Mouse (Mus musculus): ENCODE data around the gene Setd1a.

Setd1a gene

DNA sequence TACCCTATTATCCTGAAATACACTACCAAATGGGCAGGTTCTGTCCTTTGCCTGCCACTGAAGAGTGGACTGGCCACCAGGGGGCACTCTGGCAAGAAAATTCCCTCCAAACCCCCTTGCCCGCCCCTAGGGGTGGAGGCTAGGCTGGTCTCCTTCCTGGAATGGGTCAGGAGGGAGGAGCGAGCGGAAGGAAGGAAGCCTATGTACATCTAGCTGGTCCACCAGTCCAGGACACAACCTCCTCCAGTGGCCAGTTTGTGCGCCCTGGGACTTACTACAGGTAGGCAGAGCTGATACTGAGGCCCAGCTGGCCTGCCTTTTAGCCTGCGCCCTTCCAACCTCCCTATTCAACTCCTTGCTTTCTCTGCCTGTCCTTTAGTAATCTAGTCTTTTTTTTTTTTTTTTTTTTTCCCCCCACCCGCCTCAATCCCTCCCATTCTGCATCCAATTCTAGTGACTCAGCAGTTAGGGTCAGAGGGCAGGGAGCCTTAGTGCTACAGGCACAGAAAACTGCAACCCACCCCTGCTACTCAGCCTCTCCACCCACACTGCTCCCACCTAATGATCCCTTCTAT is 24.1 kb downstream of the Setd1a start, which contains the start of gene Hsd3b7:
TSS of gene Hsd3b7 (plus strand) at position 170 of the 575 bp plus-strand sequence.
- DNase-seq (ENCODE audit: low spot score): peak; percentile 89

DNA sequence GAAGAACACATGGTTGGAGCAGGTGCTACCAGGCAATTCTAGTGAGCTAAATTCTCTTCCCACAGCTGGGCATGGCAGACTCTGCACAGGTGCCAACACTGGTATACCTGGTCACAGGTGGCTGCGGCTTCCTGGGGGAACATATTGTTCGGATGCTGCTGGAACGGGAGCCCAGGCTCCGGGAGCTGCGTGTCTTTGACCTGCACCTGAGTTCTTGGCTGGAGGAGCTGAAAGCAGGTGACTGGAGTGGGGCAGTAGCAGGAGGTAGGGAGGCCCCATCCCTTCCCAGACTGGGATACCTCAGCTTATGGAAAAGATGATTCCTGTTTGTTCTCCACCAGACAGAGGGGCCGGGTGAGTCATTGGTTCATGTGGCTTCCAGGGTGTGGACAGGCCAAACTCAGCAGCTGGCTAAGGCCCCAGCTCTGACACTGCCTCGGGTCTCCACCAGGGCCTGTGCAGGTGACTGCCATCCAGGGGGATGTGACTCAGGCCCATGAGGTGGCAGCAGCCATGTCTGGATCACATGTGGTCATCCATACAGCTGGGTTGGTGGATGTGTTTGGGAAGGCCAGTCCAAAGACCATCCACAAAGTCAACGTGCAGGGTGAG is 24.6 kb downstream of the Setd1a start:
- peak; percentile 73 for DNase-seq (ENCODE audit: low spot score)

DNA sequence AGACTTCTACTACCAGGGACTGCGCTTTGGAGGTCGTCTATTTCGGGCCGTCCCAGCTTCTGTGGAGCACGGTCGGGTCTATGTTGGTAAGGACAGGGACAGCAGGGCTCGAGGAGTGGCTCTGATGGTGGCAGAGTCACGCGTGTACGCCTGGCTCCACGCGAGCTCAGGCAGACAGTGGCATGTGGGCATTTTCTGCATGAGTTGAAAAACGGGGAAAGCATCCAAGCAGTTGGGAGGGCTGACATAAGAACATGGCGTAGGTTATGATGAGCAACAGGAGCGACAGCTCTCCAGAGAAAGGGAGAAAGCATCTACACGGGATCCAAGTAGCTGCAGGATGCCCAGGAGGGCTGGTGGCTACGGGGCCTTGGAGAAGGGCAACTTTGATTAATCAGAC is 25.8 kb downstream of the Setd1a start:
- DNase-seq (ENCODE audit: low spot score): no peak

DNA sequence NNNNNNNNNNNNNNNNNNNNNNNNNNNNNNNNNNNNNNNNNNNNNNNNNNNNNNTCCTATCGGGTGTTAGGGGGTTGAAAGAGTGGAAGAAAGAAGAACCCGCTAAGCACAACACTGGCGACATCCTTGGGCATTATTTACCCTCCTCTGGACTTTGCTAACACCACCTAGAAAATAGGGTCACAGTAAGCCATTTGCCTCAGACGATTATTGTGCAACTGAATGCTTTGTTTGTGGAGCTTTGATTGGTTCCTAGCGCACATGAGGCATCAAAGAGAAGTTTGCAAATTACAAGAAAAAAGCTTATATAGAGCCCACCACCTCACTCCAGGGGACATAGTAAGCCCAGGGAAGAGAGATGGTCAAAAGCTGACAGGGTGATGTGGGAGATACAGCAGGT is 32.4 kb downstream of the Setd1a start:
- no peak for DNase-seq (ENCODE audit: low spot score)

DNA sequence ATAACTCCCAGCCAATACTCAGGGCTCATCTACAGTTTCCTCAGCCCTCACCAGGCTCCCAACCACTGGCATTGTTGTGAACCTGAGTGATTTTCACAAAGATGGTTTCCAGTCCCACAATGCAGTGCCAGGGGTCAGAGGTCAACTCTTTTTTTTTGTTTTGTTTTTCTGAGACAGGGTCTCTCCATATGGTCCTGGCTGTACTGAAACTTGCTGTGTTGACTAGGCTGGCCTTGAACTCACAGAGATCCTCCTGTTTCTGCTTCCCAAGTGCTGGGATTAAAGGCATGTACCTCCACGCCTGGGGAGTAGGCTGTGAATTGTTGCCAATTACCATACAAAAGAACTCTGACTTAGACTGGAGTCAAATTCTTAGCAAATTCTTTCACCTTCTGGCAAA is 33.4 kb downstream of the Setd1a start:
- no peak for DNase-seq (ENCODE audit: low spot score)

DNA sequence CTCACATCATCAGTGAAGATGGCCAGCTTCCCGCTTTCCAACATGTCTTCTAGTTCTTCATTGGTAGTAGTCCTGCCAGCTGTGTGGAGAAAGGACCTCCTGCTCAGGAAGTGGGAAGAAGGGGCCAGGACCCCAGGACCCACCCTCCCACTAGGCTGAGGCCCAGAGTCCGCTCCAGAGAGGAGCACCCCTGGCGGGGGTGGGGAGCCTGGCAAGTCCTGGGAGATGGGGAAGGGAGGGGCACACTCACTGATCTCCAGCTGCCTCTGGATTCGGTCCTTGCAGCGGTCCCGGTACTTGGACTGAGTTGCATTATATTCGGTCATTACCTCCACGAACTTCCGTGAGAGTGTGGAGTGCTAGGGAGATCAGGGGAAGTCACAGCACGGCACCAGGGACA is 34.2 kb downstream of the Setd1a start:
- DNase-seq (ENCODE audit: low spot score): no peak

DNA sequence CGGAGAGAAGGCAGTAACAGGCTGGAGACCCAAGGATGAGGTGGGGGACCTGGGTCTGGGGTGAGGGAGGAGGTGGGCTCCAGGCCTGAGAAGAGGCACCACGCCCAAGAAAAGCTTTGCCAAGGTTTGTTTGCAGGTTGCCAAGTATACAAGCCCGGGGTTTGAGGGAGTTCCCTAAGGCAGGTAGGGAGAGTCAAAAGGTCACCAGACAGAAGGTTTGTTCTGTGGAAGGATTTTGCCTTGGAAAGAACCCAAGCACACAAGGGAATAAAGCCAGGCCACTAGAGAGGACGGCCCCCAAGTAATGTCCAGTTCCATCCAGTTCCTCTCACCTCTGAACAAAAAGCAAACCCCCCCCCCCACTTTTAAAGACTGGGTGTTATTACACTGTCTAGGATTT is 34.8 kb downstream of the Setd1a start:
- no peak for DNase-seq (ENCODE audit: low spot score)

DNA sequence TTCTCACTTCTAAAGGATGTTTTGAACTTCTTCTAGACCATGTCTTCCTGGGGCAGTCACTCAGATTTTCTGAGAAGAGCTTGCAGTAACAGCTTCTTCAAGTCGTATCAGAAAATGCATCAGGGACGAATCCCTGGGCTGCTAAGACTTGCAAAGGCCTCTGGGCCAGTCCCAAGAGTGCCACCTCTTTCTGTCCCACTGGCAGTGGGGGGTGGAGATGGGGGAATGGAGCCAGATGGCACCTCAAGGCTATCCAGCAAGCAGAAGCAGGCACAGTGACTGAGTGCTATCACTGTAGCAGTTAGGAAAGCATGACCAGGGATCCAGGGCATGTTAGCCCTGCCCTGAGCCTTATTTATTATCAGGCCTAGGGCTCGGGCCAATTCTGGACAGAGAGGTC is 35.8 kb downstream of the Setd1a start:
- no peak for DNase-seq (ENCODE audit: low spot score)

DNA sequence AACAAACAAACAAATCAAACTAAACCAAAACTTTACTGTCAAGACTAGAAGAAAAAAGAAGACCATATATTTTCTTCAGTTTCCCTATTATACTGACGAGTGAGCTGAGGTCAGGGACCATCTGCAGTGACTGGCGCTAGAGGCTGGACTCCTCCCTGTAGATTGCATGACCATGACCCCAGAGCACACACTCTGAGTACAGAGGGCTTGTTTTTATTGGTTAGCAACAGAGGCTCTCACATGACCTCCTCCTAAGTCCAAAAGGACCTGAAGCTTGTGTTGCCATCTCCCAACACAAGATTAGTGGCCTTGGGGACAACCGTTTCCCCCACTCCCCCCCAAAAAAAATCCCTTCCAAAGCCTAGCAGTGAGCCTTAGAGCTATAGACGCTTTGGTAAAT is 37.4 kb downstream of the Setd1a start:
- DNase-seq (ENCODE audit: low spot score): no peak

DNA sequence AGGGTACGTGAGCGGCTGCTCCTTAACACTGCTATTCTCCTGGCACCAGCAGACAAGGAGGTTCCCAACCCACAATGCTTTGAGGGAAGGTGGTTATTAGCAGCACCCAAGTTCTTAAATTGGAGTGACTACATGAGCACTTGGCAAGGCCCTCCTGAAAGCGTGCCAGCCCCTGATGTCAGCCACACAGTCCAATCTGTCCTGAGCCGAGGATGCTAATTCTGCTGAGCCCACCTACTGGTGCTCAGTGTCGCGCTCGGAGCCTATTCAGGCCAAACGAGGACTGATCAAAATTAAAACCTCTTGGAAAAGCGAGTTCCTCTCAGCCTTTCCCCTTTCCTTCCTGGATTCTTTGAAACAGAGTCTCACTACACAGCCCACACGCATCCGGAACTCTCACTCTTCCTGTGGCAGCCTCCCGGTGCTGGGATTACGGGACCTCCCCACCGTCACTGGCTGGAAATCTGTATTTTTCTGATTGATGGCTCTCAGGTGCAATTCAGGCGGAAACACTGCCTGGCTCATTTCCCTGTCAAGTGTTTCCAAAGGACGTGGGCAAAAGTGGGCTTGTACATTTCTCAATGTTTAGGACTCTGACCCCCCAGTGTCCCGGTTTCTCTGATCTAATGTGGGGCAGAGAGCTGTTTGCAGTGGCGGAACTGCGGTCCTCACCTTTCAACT is 37.9 kb downstream of the Setd1a start:
- no peak for DNase-seq (ENCODE audit: low spot score)

DNA sequence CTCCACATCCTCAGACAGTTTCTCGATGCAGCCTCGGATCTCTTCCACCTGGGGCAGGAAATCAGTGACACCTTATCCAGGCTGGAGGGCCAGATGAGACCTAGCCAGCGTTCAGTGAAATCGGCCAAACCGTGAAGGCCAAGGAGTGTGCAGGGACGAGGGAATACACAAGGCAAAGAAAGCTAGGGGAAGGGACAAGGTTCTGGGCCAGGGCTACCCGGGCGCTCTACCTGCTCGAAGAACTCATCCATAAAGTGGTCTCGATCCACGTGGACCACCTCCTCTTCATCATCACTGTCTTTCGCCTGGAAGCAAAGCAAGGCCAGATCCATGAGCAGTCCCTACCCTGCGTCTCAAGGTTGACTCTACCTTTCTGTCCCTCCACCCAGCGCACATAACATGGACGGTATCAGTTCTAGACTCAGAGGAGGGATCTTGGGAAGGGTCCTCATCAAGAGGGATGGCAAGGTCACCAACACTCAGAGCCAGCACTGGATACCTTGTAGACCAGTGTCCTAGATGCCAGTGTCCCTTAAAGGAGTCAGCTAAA is 38.7 kb downstream of the Setd1a start:
- no peak for DNase-seq (ENCODE audit: low spot score)

DNA sequence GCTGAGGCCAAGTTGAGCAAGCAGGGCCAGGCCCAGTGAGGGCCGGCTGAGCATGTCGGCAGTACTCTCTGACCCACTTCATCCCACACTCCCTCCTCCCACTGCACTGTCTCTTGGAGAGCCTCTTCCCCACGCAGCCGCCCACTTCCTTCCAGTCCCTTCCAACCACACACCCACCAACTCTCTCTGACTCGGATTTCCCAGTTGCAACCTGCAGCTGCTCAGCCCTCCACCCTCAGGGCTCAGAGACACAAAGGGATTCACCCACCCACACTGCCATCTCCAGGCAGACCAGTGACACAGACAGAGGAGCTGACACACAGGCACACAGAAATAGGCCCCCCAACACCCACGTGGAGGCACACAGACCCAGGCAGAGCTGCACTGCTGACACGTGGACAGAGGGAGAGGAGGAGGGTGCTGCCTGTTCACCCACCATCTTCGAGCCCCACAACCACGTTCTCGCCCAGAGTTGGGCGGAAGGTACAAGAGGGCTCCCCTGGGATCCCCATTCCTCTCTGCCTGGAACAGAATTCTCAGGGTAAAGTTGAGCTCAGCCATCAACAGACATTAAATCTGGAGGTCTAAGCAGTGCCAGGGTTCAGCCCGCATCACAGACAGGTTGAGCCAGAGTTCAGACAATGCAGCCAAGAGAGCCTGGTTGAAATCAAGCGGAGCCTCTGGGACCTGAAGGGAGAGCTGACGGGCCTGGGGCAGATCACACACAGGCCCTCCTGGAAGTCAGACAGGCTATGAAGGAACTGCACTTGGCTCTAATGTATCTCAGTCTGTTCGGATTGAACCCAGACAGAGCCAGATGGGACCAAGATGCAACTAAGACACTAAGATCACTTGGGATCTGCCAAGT is 39.7 kb downstream of the Setd1a start:
- DNase-seq (ENCODE audit: low spot score): peak; percentile 12

DNA sequence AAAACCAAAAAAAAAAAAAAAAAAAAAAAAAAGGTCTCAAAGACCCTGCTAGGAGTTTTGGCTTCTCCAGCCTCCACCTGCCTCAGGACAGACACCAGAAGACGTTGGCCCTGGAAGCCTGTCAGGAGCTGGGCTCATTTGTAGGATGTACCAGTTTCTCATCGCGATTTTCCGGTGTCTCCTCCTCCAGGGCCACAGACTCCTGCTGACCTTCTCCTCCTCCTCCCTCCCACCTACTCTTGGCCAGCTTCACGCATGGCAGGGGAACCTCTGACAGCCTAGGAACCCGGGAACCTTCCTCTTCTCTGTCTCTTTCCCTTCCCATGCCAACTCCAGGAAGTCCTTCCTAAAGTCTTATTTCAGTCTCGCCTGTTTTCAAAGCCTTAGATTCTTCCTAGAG is 40.6 kb downstream of the Setd1a start:
- DNase-seq (ENCODE audit: low spot score): no peak

DNA sequence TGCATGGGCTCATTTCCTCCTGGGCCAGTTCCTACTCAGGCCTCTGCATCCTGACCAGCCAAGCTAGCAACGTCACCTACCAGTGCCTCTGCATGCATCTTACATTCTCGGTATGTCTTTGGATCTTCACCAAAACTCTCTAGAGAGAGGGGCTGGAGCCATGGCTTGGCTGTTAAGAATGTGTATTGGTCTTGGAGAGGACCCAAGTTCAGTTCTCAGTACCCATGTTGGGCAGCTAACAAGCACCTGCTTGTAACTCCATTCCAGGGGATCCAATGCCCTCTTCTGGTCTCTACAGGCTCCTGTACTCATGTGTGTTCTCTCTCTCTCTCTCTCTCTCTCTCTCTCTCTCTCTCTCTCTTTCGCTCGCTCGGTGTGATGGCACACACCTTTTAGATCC is 41.3 kb downstream of the Setd1a start:
- no peak for DNase-seq (ENCODE audit: low spot score)

DNA sequence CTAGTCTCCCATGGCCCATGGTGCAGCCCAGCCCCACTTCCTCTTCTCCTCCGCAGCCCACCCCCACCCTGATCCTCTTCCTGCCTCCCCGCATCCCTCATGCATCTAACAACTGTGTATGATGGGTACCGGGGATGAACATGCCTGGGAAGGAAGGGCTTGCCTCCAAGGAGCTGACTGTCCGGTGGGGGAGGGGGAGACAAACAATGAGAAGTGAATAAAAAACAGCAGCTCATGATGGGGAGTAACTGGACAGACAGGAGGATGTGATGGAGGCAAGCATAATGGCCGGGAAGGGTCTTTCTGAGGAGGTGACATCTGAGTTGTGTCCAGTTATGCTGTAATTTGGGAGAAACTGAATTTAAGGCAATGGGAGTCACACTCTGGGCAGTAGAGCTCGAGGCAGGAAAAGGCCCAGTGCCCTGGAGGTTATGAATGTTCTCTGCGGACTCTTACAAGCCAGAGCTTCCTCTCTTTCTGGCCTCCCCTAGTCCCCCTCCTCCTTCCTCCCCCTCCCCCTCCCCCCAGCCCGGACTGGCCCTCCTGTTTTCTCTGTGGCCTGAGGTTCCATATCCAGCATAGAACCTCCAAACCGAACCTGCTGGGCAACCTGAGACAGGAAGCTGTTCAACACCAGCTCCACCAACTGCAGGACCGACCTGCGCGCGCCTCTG is 44.5 kb downstream of the Setd1a start:
- no peak for DNase-seq (ENCODE audit: low spot score)

DNA sequence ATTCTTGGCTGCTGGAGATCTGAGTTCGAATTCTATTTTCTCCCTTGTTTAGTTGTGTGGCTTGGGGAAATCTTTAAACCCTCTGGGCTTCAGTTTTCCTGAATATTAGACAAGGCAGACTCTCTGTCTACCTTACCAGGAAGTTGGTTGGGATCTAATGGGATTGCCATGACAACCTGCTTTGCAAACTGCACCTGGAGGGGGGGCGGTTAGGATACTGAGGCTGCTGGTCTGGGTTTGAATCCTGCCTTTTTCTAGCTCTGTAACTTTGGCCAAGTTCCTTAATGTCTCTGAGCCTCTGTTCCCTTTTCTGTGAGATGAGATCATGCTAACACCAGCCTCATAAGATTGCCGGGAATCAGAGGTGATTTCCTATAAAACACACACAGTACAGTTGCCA is 46.0 kb downstream of the Setd1a start:
- DNase-seq (ENCODE audit: low spot score): no peak

DNA sequence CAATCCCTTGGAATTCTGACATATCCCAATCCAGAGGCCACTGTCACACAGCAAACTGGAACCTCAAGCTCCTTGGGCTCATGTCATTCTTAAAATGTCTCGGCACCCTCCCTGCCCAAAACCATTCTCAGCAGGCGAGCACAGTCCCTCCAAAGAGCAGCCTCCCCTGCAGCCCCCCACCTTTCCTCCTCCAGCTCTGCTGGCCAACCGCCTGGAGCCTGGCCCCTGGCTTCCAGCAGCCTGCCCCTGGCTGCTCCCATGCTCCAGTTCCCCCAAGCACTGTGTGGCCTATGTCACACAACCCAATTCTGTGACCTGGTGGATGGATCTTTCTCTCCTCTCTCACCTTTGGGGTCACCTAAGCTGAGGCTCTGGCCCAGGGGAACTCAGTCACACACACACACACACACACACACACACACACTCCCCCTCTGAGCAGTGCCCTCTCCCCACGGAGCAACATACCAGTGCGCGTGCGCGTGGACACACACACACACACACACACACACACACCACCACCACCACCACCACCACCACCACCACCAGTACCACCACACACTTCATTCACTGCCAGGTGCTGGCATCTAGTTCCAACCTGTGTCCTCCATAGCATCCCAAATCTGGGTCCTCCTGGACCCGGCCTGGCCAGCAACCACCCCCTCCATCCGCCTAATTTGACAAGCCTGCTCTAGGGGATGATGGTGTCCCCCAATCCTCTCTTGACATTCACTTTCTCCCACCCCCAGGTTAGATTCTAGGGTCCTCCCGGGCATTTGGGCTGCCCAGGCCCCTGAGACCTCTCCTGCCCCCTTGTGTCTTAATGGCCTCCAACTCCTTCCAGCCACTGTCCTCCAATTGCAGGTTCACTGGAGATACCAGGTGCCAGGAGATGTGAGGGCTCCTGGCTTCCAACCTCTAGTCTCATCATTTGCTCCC is 47.0 kb downstream of the Setd1a start:
- DNase-seq (ENCODE audit: low spot score): peak; percentile 28

DNA sequence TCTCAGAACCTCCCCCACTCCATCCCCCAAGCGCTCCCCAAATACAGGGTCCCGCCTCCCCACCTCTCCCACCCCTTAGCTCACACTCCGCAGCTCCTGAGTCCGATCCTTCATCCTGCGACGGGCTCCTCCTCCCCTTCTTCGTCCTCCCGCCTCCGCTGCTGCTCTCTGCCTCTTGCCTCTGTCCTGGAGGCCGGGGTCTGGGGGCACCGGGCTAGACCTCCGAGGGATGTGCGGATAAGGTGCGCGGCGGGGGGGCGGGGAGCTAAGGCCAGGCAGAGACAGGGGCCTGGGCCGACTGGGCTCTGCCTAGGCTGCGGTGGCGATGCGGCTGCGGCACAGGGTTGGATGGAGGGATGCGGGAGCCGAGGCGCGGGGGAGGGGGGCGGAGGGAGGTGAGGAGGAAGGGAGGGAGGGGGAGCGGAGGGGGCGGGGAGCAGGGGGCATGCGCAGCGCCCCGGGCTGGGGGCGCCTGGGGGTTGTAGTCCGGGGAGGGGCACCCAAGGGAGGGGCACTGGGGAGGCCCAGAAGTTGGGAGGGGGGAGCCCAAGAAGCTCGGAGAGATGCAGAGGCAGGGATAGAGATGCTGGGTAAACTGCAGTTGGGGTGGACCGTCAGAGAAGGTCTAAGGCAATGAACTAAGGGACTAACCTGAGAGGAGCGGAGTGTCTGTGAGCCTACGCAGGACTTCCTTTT is 47.9 kb downstream of the Setd1a start, which contains the start of the genes Stx4a and Stx1b:
TSS of gene Stx4a (plus strand) at position 119 of the 696 bp plus-strand sequence.
TSS of gene Stx1b (minus strand) at position 374 of the 696 bp plus-strand sequence.
- peak; percentile 43 for DNase-seq (ENCODE audit: low spot score)

DNA sequence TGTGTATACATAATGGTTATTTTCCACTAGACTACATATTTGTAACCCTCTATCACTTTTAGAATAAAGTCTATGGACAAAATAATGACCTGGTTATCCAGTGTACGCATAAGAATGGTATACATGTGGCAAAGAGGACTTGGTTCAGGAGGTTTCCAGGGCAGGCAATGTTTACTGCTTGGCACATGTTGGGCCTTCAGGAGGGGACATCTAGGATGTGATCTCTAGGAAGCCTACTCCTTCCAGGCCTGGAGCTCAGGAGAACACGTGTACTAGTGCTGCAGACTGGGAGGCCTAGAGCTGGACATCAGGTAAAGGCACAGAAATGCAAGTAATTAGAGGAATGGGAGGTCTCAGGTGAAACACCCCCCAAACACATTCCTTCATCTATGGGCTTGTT is 59.1 kb downstream of the Setd1a start:
- DNase-seq (ENCODE audit: low spot score): no peak

DNA sequence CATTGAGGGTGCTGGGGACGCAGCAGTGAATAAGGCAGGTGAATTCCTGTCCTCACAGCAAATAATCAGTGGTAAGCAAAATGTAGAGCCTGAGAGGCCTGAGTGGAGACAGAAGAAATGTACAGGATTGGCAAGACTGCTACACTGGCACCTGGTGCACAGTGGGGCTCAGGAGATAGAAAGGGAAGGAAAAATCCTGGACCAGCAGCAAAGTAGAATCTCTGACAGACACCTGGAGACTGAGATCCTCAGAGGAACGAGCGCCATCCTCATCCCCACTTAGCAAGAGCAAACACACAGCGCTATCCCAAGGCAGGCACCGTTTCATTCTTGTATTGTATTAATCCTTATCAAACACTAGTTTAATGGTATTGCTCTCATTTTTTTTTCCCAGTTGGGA is 61.0 kb downstream of the Setd1a start:
- DNase-seq (ENCODE audit: low spot score): no peak
